Mouse (Mus musculus) intestine, embryonic 14.5 days (tissue): ENCODE data around the gene Asic5. TPM values are rescaled to one million over a fixed set of nuclear protein-coding genes. Genes with fewer than 3 reads are reported as not detected.

Experiments
- ATAC-seq: fragments of 200-750 bp; cut with Nextera tagmentation; replicated peaks from 2 replicates; pipeline ENCODE4 v1.8.0; 2017; ENCODE audit warnings: low read depth, moderate number of reproducible peaks, moderate TSS enrichment, moderate library complexity; ENCODE audit not compliant: low FRiP score, low TSS enrichment
- DNase-seq: peaks from one replicate; pipeline ENCODE4 v3.0.0-alpha.2; 2018; ENCODE audit warnings: low spot score
- H3K27ac ChIP-seq: fragments of 300-500 bp; sonication (generic); 2 replicates; pipeline ENCODE4 v1.5.1; 2014; ENCODE audit warnings: low read depth, mild to moderate bottlenecking, control low read depth
- H3K27me3 ChIP-seq: fragments of 300-500 bp; sonication (generic); replicated peaks from 2 replicates; pipeline ENCODE4 v1.6.1; 2014; ENCODE audit warnings: low read length, control low read depth; ENCODE audit not compliant: control insufficient read depth, insufficient read depth
- H3K36me3 ChIP-seq: fragments of 300-500 bp; sonication (generic); 2 replicates; pipeline ENCODE4 v1.6.1; 2014; ENCODE audit warnings: low read length, control low read depth; ENCODE audit not compliant: control insufficient read depth, insufficient read depth
- H3K4me1 ChIP-seq: fragments of 300-500 bp; sonication (generic); replicated peaks from 2 replicates; pipeline ENCODE4 v1.6.1; 2014; ENCODE audit warnings: low read length, control low read depth, mixed read lengths; ENCODE audit not compliant: control insufficient read depth, insufficient read depth
- H3K4me2 ChIP-seq: fragments of 300-500 bp; sonication (generic); 2 replicates; pipeline ENCODE4 v1.6.1; 2014; ENCODE audit warnings: low read length
- H3K4me3 ChIP-seq: fragments of 300-500 bp; sonication (generic); 2 replicates; pipeline ENCODE4 v1.5.1; 2014; ENCODE audit warnings: low read depth, low read length, control low read depth, mixed read lengths
- H3K9ac ChIP-seq: fragments of 300-500 bp; sonication (generic); 2 replicates; pipeline ENCODE4 v1.6.1; 2014; ENCODE audit warnings: mild to moderate bottlenecking, low read length
- H3K9me3 ChIP-seq: fragments of 300-500 bp; sonication (generic); 2 replicates; pipeline ENCODE4 v1.6.1; 2016; ENCODE audit warnings: low read length, control low read depth; ENCODE audit not compliant: control insufficient read depth
- WGBS: fragments of 180-500 bp; shearing (Covaris S2); extraction: QIAGEN DNeasy Blood & Tissue Kit; methylation state at CpG from one replicate; pipeline ENCODE4 v1.1.7; 2014; 5-methylcytosine and 5-hydroxymethylcytosine counted together
- polyA plus RNA-seq: library from polyadenylated mRNA; unstranded; fragments of >200 nt; fragmentation: Nextera tagmentation; extraction: Ambion mirVana; gene quantifications from 2 replicates; pipeline ENCODE4 v1.2.1, GENCODE M21; 2014

The Asic5 gene
- polyA plus RNA-seq, 1 experiment from 2014 or later: 0.11 TPM

- H3K27ac ChIP-seq: no peak overlapping the region
- 94% methylated on average over 3 of the region's 3 CpGs for WGBS
- no peak overlapping the region for H3K4me3 ChIP-seq
- DNase-seq: no peak
- no peaks in the 10 kb centered on the region for H3K4me1 ChIP-seq
- no peaks in the 10 kb centered on the region for H3K9me3 ChIP-seq
- no peak for ATAC-seq
- no peak overlapping the region for H3K9ac ChIP-seq
- H3K36me3 ChIP-seq: no peaks in the 10 kb centered on the region
- H3K4me2 ChIP-seq: no peak overlapping the region
- no peaks in the 10 kb centered on the region for H3K27me3 ChIP-seq
Observed at GRCm38 (mm10) chr3:81987628-81988027, 5.5 kb downstream of the Asic5 start.

GRCm38 (mm10) chr3:81989692-81990141 is 7.6 kb downstream of the Asic5 start:
- 14% methylated on average over 2 of the region's 2 CpGs for WGBS
- ATAC-seq: no peak
- no peaks in the 10 kb centered on the region for H3K9me3 ChIP-seq
- H3K36me3 ChIP-seq: no peaks in the 10 kb centered on the region
- no peak overlapping the region for H3K9ac ChIP-seq
- no peak overlapping the region for H3K27ac ChIP-seq
- H3K4me2 ChIP-seq: no peak overlapping the region
- no peak for DNase-seq
- no peaks in the 10 kb centered on the region for H3K4me1 ChIP-seq
- H3K27me3 ChIP-seq: no peaks in the 10 kb centered on the region
- no peak overlapping the region for H3K4me3 ChIP-seq

GRCm38 (mm10) chr3:81990531-81990930 is 8.4 kb downstream of the Asic5 start:
- Histone ChIP-seq H3K9me3 (no peaks in the 10 kb centered on the region), H3K4me3 (no peak overlapping the region), H3K27ac (no peak overlapping the region), H3K27me3 (no peaks in the 10 kb centered on the region), H3K4me2 (no peak overlapping the region), H3K4me1 (no peaks in the 10 kb centered on the region), H3K9ac (no peak overlapping the region), H3K36me3 (no peaks in the 10 kb centered on the region)
- ATAC-seq (no peak), DNase-seq (no peak)
- 57% methylated on average over 3 of the region's 3 CpGs for WGBS

- WGBS: 44% methylated on average over 4 of the region's 4 CpGs
- Histone ChIP-seq H3K36me3 (no peaks in the 10 kb centered on the region), H3K9ac (no peak overlapping the region), H3K4me3 (no peak overlapping the region), H3K9me3 (no peaks in the 10 kb centered on the region), H3K27ac (no peak overlapping the region), H3K27me3 (no peaks in the 10 kb centered on the region), H3K4me2 (no peak overlapping the region), H3K4me1 (no peaks in the 10 kb centered on the region)
- DNase-seq: no peak
- no peak for ATAC-seq
Observed at GRCm38 (mm10) chr3:81995371-81995770, 13.3 kb downstream of the Asic5 start.

GRCm38 (mm10) chr3:81995988-81996387 is 13.9 kb downstream of the Asic5 start:
- DNase-seq (no peak), ATAC-seq (no peak)
- no peaks in the 10 kb centered on the region for H3K4me1 ChIP-seq
- no peaks in the 10 kb centered on the region for H3K9me3 ChIP-seq
- no peak overlapping the region for H3K27ac ChIP-seq
- no peak overlapping the region for H3K4me3 ChIP-seq
- H3K9ac ChIP-seq: no peak overlapping the region
- no peaks in the 10 kb centered on the region for H3K27me3 ChIP-seq
- 2% methylated on average over 1 of the region's 1 CpGs for WGBS
- H3K36me3 ChIP-seq: no peaks in the 10 kb centered on the region
- no peak overlapping the region for H3K4me2 ChIP-seq

- no peak overlapping the region for H3K9ac ChIP-seq
- H3K4me2 ChIP-seq: no peak overlapping the region
- ATAC-seq (no peak), DNase-seq (no peak)
- no peaks in the 10 kb centered on the region for H3K27me3 ChIP-seq
- H3K4me3 ChIP-seq: no peak overlapping the region
- no peaks in the 10 kb centered on the region for H3K4me1 ChIP-seq
- 98% methylated on average over 1 of the region's 1 CpGs for WGBS
- no peaks in the 10 kb centered on the region for H3K36me3 ChIP-seq
- H3K9me3 ChIP-seq: no peaks in the 10 kb centered on the region
- H3K27ac ChIP-seq: no peak overlapping the region
Observed at GRCm38 (mm10) chr3:82007002-82007401, 24.9 kb downstream of the Asic5 start.

- H3K9me3 ChIP-seq: no peaks in the 10 kb centered on the region
- ATAC-seq (no peak), DNase-seq (no peak)
- no peak overlapping the region for H3K4me2 ChIP-seq
- no peaks in the 10 kb centered on the region for H3K27me3 ChIP-seq
- 74% methylated on average over 7 of the region's 7 CpGs for WGBS
- H3K4me1 ChIP-seq: no peaks in the 10 kb centered on the region
- no peaks in the 10 kb centered on the region for H3K36me3 ChIP-seq
- H3K4me3 ChIP-seq: no peak overlapping the region
- H3K9ac ChIP-seq: no peak overlapping the region
- H3K27ac ChIP-seq: no peak overlapping the region
Observed at GRCm38 (mm10) chr3:82014148-82014703, 32.1 kb downstream of the Asic5 start.

- H3K9me3 ChIP-seq: no peaks in the 10 kb centered on the region
- no peak overlapping the region for H3K4me2 ChIP-seq
- ATAC-seq (no peak), DNase-seq (no peak)
- H3K4me1 ChIP-seq: no peaks in the 10 kb centered on the region
- no peak overlapping the region for H3K27ac ChIP-seq
- WGBS: 90% methylated on average over 8 of the region's 8 CpGs
- H3K9ac ChIP-seq: no peak overlapping the region
- no peaks in the 10 kb centered on the region for H3K36me3 ChIP-seq
- H3K27me3 ChIP-seq: no peaks in the 10 kb centered on the region
- no peak overlapping the region for H3K4me3 ChIP-seq
Observed at GRCm38 (mm10) chr3:82022421-82022920, 40.4 kb downstream of the Asic5 start.

GRCm38 (mm10) chr3:82023065-82023464 is 41.0 kb downstream of the Asic5 start:
- H3K27me3 ChIP-seq: no peaks in the 10 kb centered on the region
- no peaks in the 10 kb centered on the region for H3K36me3 ChIP-seq
- H3K4me3 ChIP-seq: no peak overlapping the region
- H3K9me3 ChIP-seq: no peaks in the 10 kb centered on the region
- 84% methylated on average over 3 of the region's 3 CpGs for WGBS
- ATAC-seq: no peak
- H3K27ac ChIP-seq: no peak overlapping the region
- H3K4me2 ChIP-seq: no peak overlapping the region
- no peak overlapping the region for H3K9ac ChIP-seq
- no peak for DNase-seq
- H3K4me1 ChIP-seq: no peaks in the 10 kb centered on the region
